Mouse (Mus musculus) testis, postnatal 10 days (tissue): ENCODE measurements around the gene Btbd1.
A peak's percentile ranks its signal among the peaks of the same experiment; 100 is the strongest.

Experiments
- DNase-seq: peaks from one replicate; pipeline ENCODE4 v3.0.0; 2021; ENCODE audit warnings: low spot score

Btbd1 gene

DNA sequence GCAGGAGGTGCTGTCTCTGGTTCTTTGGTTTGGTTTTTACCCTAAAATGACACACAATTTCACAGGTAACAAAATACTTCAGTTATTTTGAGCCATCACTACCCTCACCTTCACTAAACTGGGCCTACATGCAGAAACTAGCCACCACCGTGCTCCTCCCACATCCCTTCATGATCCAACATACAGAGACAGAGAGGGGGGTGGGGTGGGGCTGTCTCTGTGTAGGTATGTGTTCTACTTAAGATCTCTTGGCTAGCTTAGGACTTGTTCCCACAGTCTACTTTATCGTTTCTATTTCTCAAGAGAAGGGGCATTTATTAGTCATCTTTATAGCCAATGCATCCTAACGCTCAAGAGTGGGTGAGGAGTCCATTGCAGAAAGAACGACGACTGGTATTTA, 40.7 kb downstream of the Btbd1 start:
- peak; percentile 49 for DNase-seq

DNA sequence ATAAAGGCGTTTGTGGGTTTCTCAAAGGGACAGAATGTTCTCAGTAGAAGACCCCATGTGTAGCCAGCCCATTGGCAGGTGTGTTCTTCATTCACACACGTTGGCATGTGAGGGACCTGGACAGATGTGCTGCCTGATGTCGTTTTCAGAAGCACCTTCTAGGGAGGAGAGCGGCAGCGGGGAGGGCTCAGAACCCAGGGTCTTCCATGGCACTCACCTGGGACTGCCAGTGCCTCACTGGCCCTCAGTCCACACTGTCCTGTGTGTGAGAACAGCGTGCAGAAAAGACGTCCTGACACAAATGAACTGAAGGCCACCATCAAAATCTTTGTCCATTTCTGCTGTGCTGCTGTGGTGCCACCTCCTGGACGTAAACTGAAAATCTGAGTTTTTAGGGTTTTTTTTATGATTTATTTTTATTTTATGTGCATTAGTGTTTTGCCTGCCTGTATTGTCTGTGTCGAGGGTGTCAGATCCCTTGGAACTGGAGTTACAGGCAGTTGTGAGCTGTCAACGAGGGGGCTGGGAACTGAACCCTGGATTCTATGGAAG, 51.5 kb downstream of the Btbd1 start:
- DNase-seq: no peak

DNA sequence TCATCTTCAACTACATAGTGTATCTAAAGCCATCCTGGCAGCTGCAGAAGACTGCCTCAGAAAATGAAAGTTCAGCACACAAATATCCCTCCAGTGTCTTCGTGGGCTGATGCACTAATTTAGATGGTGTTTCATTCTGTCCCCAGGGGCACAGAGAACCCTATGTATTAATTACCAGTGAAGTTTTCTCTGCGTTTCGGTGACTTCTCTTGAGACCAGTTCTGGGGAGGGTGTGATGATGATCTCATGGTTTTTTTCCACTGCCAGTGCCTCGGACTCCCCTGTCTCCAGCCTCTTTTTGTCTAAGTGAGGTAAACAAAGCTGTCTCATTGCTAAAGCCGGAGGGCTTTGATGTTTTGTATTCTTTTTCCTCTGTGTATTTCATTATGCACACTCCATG, 53.9 kb downstream of the Btbd1 start:
- DNase-seq: no peak

DNA sequence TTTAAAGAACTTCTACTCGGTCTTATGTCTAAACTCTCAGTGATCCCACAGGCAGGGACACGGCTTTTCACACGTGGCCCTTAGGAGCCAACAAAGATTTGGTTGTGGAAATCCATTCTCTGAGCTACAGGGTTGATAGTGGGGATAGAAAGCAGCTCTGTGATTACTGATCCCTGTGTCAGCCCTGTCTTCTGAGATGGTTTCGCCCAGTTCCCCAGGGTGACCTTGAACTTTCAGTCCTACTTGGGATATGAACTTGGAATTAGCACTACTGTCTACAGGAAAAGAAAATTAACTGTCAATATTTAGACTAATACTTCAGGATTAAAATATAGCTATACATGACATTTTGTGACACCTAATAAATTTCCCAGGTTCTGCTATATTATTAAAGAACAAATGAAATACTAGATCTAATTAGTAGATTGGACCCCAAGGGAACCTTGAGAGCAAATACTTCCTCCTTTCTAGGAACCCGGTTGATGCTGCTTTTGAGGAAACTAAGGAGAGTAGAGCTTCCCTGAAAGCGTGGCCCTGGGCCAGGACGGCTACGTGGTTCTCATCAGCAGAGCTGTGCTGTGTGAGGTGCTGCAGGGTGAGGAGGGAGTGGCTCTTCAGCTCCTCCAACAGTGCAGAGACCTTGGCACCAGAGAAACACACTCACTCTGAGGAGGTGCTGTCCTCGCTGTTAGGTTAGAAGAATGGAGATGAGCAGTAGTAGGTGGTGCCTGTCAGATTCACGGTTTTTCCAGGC, 56.3 kb downstream of the Btbd1 start:
- DNase-seq: no peak

DNA sequence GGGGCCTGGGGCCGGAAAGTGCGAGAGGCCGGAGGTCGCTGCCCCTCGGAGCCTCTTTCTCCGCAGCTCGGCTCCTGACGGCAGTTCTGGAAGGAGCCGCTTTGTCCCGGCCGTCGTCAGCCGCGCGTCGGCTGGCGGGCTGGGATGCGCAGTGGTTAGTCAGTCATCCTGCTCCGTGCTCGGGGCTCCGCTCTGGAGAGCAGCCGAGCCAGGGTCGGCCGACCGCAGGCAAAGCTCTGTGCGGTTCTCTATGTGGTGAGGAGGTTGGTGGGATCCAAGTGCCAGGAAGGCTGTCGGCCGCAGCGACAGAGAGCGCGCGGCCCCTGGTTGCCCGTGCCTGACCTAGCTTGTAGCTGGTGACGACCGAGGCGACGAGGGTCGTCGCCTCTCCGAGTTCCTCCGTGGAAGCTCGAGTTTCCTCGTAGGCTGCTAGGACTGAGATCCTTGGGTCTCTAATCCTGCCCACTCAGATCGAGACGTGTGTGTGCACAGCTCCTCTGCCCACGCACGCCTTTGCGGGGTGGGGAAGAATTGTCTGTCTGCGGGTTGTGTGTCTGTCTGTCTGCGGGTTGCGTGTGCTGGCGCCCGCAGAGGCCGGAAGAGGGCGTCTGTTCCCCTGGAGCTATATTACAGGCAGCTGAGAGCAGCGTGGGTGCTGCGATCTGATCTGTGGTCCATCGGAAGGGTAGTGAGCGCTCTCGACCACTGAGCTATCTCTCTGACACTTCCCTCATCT, 66.0 kb downstream of the Btbd1 start:
- peak; percentile 68 for DNase-seq

DNA sequence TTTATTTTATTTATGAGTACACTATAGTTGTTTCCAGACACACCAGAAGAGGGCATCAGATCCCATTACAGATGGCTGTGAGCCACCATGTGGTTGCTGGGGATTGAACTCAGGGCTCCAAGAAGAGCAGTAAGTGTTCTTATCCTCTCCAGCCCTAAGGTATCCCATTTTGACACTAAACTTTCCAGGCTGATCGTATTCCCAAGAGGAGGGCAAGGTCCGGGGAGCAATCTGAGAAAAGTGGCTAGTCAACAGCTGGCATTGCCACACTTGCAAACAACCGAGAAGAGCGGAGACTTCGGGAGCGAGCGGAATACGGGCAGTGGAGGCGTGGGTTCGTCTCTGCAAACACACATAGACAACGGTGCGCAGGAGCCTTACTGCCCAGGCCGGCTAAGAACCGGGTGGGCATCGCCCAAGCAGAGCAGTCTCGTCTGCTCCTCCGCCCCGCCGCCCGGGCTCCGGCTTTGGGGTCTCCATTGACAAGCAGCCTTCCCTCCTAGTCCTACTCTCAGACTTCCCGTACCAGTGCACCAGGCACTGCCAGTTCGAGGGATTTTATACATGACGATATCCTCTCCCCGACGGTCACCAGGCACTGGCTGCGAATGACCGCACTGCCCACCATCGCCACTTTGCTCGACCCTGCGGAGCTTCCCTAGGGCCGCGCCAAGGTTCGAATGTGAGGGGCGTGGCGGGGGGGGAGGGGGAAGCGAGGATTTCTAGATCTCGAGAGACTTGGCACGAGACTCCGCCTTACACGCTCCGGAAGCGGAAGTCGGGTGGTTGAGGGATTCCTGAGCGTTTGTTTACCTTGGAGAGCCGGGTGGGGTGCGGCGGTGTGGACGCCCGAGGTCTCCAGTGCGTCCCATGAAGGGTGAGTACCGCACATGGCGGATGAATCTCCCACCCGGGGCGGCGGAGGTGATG, 66.8 kb downstream of the Btbd1 start, which contains the start of gene Ramac:
Gene Ramac, plus strand, starts transcription at position 746 of the 930 bp plus-strand sequence.
- DNase-seq: peak; percentile 95

DNA sequence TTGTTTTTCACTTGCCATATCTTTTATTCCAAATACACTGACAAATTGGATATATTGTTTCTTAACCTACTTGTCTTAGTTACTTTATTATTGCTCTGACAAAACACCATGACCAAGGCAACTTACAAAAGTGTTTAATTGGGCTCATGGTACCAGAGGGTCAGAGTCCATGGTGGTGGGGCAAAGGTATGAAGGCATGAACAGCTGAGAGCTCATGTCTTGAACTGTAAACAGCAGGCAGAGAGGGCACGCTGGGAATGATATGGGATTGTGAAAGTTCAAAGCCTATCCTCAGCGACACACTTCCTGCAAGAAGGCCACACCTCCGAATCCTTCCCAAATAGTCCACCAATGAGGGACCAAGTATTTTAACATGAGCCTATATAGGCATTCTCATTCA, 81.3 kb downstream of the Btbd1 start:
- DNase-seq: no peak

DNA sequence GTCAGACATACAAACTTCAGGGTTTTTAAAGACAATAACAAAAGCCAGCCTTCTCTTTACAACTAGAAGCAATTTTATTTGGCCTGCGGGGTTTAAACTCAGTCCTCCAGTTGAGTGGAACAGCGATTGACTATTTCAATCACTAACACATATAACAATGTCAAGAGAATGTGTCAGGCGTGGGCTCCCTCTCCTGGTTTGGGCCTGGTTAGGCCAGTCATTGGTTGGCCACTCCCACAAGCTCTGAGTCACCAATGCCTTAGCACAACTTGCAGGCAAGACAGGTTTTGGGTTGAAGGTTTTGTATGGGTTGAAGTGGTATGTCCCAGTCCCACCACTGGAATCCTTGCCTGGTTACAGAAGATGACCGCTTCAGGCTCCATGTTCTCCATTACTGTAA, 85.1 kb downstream of the Btbd1 start:
- no peak for DNase-seq
